Mouse (Mus musculus) cerebellum, adult 11-12 months (tissue): ENCODE measurements around the gene Hoxa9.

Experiments
- DNase-seq: peaks from one replicate; pipeline ENCODE4 v3.0.0; 2022

Hoxa9 gene

DNA sequence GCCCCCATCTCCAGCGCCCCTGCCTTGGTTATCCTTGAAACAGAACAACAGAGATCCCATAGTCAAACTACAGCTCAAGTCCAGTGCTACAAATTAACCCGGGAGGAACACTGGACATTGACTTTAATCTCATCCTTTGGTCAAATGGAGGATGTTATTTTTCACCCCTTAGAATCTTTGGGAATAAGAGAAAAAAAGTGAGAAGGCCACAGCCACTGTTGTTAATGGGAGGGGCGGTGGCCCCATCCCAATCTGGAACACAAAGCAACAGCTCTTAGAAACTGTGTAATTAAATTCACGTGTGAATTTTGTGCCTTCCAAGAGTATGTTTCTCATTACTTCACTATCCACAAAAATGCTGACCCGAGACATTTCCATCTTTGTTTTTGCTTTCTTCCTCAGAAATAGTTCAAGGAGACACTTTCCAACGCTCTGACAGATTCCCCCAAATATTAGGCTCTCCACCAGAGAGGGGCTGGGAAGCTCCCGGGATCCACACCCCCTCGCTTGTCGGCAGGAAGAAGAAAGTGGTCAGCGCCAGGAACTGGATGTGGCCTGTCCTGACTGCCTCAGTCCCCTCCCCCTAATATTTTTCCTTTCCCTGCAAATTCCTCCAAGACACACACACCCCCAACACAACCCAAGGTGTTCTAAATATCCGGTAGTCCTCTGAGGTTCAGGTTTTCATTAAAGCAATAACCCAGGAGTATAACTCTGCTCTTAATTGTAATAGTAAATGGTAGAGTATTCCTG lies 3.2 kb downstream of the Hoxa9 start:
- no peak for DNase-seq

DNA sequence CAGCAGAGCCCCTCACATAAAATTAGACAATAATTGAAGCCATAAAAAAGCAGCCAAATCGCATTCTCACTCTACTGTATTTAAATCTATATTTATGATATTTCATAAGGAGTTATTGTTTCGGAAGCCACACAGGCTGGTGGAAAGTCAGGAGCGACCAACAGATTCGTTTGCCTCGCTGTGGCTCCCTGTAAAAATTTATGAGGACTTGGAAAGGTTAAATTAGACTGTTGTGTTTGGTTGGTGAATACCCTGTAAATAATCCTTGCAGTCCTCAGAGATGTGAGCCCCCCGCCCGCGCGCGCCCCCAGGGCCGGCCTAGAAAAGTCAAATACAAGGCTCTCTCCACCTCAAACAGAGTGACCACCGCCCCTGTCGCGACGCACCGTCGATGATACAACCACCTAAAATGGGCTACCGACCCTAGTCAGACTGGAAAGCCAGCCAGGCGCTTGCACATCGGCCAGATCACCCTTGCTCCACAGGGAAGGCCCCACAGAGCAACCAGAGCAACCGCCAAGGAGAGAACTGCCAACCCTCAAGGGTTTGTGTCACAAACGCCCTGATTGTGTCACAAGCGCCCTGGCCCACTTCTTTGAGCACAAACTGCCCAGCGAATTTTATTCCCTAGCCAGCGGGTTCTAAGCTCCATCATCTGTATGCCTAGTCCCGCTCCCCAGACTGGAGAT lies 4.2 kb downstream of the Hoxa9 start:
- no peak for DNase-seq

DNA sequence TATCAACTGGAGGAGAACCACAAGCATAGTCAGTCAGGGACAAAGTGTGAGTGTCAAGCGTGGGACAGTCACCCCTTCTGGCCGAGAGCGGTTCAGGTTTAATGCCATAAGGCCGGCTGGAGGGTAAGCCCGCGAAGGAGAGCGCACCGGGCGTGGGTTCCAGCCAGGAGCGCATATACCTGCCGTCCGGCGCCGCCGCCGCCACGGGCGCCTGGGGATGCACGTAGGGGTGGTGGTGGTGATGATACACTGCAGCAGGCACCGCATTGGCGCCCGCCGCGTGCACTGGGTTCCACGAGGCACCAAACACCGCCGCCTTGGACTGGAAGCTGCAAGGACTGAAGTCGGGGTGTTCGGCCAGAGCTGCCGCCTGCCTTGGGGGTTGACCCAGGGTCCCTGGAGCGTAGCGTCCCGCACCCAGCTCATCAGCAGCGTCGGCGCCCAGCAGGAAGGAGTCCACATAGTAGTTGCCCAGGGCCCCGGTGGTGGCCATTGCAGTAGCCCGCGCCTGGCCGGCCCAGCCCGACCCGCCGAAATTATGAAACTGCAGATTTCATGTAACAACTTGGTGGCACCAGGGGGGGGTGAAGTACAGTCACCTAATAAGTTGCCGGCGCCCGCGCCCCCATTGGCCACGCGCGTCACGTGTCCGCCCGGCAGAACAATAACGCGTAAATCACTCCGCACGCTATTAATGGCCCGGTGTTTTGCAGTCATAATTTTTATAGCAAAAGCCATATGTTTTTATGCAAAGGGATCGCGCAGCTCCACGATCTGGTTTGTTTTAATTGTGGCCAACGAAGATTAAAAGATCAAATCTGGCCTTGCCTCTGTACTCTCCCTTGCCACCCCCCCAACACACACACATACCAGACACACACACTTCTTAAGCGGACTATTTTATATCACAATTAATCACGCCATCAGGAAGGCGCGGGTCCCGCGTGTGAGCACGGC lies 5.0 kb downstream of the Hoxa9 start:
- no peak for DNase-seq

DNA sequence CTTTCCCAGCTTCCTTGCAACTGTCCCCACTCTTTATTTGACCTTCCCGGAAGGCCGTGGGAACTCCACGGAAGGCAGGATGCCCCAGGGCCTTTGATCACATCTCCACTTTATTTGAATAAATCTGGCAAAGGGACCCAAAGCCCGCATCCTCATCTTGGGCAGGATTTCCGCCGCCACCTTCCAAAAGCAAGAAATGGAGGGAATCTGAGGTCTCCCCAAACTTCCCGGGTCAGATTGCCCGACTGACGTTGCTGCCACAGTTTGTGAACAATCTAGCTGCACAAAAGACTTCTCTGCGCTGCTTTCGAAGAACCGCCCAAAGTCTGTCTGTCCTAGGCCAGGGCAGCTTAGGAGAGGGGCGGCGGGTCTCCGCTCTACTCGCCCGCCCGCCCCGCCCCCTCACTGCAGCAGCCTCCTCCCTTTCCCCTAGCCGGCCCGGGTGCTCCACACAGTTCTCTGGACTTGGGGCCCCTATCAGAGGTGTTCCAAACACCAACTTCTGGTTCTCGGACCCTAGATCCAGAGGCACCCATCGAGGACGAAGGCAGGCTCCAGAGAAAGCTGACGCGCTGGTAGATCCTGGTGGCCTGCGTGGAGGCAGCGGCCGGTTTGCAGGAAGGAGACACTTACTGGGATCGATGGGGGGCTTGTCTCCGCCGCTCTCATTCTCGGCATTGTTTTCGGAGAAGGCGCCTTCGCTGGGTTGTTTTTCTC lies 5.8 kb downstream of the Hoxa9 start:
- DNase-seq, result no peak

DNA sequence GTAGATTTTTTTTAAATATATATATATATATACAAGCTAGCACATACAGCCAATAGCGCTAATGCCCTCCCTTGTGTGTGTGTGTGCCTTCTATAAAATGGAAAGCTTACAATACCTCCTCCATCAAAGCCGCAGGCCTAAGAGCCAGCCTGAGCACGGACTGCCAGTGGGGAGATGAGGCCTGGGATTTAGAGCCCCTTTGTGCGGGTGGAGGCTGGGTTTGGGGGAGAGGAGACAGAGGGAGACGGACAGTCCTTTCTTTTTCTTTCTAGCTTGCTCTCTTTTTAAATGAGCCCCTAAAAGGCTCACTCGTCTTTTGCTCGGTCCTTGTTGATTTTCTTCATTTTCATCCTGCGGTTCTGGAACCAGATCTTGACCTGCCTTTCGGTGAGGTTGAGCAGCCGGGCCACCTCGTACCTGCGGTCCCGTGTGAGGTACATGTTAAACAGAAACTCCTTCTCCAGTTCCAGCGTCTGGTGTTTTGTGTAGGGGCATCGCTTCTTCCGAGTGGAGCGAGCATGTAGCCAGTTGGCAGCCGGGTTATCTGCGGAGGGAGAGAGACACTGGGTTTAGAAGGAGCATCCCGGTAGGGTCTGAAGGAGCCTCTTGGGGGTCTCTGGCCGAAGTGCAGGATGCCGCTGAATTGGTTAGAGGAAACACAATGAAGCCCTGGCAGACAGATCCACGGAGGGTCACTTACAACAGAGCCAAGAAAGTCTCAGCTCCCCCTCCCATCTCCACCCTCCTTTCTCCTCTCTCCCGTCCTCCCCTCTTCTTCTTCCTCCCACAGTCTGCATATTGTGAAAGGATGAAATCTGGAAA lies 6.7 kb downstream of the Hoxa9 start:
- no peak for DNase-seq

DNA sequence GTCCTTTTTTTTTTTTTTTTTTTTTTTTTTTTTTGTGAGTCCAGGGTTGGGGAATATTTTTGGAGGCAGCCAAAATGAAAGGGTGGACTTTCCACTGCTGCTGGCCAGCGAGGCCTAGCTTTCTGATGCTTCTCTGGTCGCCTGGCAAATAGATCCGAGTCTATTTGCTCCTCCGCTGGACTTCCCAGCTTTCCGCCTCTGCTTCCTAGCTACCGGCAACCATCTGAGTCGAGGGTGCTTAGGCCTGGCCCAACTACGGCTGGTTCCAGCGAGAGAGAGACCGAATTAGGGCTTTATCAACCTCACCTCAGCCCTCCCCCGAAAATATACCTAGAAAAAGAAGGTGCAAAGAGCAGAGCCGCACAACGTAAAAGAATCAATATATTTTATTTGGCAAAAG lies 8.2 kb downstream of the Hoxa9 start:
- DNase-seq, result no peak

DNA sequence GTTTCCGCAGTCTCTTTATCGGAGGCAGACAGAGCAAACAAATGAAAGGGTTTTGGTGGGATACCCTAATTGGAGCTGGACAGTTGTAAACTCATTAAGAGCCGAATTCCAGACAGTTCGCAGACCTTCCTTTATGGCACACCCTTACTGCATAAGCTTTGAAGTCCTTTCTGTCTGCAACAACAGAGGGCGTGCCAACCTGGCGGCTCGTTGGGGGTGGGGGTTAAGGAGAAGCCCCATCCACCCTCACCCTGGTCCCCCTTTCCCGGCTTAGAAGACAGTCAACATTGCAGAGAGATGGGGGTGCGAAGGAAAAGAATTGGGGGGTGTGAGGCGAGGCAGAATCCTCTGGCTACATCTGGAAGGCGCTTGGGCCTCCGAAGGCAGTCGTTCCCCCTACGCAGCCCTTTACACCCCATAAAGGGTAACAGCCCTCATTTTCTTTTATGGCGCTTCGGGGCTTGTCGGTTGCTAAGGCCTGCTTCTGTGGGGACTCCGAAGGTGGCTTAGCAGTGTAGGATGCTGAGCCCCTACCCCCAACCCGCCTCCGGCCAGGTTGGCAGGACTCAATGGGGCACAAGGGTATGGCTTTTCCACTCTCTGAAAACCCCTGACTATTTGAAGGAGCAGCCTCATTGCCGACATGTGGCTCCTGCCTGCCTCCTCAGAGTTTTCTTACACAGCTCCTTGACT lies 8.8 kb downstream of the Hoxa9 start:
- DNase-seq, result no peak

DNA sequence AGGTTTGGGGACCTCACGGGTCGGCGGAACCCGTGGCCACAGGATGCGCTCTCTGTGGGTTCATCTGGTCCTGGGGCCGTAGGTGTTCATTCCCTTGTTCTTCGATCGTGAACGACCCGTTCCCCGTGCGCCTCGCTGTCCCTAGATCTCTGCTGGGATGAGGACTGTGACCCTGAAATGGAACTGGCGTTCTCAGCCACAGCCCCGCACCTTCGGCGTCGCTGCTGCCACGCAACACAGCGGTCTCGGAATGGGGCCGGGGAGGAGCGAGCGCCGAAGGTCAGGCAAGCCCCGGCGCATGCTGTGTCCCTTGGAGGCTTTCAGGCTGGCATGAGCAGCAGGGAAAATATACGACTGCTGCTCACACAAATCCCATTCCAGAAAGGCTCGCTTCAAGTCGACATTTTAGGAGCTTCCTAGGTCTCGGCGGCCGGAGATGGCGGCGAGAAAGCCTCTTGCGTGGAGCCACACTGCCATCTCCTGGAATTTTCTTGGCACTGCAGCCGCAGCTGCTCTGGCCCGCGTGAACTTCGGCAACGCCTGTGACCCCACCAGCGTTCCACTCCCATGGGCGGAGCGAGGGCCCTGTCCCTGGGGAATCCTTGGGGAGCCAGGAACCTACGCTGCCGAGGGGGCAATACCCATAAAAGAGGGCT lies 9.4 kb downstream of the Hoxa9 start, which contains the start of gene Hoxa7:
TSS of gene Hoxa7 (minus strand) at position 518 of the 656 bp plus-strand sequence.
- DNase-seq, result peak; percentile 72

DNA sequence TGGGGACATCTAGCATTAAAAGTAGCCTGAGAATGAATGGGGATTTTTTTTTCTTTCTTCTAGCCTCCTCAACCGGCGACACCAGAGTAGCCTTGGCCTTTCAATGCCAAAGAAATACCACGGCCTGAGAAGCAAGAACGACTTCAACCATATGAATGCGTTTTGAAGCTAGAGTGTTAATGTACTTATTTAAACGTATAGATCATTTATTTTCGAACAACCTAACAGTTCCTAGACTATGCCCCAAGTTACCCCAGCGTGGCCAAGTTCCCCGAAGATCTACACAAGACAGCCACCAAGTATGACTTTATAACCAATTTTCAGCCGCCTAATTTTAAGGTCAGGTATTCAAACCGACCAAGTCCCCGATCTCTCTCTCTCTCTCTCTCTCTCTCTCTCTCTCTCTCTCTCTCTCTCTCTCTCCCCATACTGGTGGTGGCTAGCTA lies 10.0 kb downstream of the Hoxa9 start:
- no peak for DNase-seq

DNA sequence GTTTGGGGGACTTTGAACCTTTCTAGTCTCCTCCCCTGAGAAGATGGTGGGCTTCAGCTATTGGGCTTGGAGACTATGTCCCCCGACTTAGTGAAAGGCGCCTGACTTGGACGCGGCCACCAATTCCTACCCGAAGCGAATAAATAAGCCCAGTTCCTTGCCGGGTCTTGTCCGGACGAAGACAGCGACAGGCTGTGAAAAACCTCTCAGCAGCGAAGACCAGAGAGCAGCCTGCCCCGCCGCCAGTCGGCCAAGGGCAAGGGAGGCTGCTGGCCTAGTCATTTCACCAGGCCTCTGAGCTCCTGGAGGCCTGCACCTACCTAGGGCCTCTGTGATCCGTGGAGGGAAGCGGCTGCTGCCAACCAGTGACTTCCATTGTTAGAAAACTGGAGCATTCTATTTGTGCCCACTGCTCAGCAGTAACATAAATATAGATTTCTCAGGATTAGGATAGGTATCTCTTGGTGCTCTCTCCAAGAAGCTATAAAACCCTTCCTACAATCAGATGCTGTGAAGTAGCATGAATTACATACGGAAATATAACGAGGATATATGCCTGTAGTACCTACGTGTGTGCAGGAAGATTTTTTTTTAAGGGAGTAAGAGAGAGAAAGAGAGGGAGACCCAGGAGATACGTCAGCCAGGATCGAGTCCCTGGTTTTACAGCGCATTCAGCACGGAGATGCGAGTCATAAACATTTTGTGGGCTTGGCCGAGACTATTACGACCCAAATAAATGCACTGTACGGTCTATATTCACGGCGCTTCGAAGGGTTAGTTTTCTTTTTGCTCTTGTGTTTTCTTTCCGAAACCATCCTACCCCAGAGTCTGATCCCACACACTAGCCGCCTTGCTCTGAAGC lies 10.7 kb downstream of the Hoxa9 start:
- DNase-seq, result no peak

DNA sequence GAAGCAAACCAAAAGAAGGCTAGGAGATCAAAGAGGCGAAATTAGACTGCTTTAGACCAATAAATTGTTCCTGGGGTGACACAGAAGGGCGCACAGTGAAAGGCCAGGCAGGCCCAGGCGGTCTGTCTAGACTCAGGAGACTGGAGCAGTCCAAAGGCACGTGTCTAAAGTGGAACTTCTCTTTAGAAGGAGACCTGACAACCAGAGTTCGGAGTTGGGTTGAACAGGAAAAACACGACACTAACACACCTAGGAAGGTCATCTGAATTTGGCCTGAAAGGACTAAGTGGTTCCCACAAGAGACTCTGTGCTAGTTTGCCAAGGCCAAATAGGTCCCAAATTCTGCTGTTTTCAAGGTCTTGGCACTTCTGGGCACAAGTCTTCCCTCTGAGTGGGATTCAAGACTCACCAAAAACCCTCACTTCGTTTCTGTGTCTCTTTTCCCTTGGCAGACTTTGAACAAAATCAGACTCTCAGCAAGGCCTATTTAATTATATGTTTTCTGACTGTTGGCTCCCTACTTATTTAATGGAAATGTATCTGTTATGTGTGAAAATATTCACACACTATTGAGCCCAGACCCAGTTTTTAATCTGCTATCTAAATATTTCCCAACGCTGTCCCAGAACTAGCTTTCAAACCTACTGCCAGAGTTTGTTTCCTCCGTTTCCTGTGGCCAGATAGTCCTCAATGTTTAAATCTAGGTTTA lies 11.5 kb downstream of the Hoxa9 start:
- no peak for DNase-seq

DNA sequence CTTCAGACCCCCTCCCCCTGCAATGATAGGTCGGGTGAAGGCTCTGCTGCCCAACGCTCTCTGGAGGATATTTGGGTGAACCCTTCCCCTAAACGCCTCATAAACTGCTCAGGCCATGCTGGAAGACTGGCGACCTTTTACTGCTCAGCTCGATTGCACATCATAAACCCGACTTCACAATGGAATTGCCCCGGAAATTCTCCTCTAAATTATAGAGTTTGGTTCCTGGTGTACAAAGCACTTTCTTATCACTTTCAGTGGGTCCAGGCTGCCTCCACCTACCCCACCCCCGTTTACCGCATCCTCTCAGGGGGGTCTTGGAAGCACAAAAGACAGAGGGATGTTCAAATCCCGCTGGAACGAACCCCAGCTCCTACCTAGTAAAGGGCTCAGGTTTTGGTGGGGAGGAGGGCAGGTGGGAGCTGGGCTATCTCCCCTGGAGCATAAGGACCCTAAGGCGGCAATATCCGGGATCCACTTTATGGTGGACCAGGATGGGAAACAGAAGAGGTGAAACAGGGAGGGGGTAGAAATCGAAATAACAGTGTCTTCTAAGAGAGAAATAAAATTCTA lies 12.2 kb downstream of the Hoxa9 start:
- DNase-seq, result no peak

DNA sequence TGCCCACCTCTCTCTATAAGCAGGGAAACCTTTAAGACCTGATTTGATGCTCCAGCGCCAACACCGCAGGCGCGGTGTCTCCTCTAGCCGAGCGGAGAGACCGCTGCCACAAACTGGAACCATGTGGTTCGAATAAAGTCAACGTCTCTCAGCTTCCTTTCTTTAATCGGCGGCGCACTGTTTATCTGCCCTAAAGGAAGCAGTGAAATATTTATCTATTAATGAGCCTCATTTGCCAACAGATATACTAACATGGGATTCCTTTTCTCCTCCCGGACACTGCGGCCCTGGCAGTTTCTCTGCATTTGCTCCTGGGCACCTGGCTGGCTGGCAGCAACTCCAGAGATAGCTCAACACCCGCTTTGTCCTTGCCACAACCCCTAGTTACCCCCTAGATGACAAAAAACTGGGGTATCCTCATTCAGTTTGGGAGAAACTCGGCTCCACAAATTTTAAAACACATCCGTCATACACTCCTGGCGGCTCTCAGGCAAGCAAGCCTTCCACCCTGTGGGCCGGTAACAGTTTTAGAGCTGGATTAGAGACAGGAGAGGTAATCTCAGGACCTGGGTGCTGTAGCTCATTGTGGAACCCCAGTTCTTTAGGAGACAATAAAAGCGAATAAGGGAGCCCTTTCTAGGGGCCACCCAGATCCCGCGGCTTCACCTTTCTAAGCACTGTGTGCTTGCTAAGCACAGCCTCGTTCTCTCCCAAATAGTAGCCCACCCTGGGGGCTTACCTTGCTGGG lies 12.8 kb downstream of the Hoxa9 start:
- DNase-seq, result no peak

DNA sequence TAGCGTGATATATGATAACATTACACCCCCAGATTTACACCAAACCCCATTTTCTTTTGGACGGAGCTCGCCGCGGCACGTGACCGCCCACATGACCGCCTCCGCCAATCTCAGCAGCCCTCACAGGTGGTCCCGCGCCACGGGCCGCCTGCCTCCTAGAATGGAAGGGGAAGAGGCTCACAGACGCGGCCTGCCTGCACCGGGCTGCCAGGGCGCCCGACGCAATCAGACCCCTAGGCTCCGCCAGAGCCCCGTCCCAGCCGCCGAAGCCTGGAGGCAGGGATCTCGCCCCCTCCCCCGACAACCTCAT lies 13.5 kb downstream of the Hoxa9 start:
- DNase-seq, result no peak

DNA sequence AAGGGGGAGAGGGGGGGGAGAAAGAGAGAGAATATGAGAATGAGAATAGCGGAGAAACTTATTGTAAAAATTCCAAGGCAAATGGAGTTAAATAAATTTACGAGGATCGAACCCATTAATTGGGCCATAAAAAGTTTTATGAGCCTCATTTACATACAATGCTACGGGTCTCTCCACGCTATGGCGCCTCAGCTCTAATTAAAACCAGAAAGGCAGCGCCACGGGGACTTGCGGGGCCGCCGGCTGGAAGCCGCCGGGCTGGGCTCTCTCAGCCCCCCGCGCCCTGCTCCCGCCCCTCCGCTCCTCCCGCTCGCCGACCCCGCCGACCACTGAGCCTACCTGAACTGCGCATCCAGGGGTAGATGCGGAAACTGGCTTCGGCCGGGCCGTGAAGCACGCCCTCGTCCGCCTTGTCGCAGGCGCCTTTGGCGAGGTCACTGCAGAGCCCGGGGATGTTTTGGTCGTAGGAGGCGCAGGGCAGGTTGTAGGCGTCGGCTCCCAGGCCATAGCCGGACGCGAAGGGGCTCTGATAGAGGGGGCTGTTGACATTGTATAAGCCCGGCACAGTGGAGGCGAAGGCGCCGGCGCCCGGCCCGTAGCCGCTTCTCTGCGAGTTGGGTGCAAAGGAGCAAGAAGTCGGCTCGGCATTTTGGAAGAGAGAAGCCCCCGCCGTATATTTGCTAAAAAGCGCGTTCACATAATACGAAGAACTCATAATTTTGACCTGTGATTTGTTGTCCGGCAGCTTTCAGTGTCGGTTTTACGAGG lies 14.0 kb downstream of the Hoxa9 start:
- DNase-seq, result no peak

DNA sequence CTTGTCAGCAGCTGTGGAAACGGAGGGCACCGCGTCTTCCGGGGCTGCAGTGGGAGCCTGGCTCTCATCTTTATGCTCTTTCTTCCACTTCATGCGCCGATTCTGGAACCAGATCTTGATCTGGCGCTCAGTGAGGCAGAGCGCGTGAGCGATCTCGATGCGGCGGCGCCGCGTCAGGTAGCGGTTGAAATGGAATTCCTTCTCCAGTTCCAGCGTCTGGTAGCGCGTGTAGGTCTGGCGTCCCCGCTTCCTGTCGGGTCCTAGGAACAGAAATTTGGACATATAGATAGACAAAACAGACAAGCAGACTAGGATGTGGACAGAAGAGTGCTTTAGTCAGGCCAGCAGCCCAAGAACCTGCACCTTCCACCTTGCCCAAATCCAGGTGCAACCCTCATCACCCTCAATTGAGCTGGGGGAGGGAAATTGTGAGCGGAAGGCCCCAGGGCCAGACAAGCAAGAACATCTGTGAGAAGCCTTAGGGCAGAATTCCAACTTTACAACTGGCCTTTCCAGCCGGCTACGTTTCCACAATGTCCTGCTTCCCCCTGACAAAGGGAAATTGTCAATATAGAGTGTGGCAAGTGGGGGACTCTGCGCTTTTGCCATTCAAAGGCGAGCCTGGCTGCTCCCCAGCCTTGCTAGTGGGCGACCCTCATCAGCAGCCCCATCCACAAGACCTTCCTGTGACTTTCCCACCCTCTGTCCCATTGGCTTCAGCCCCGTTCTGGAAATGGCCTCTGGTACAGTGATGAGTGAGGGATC lies 14.9 kb downstream of the Hoxa9 start:
- DNase-seq, result no peak
